Comparison of ENCODE assay signal across 7 mouse cellular contexts in genomic region chr8:94999956-95000355, GRCm38 (mm10). TPM values are rescaled to one million over a fixed set of nuclear protein-coding genes. Genes with fewer than 3 reads are reported as not detected.
DNase-seq lines count a peak whose midpoint lies in the region; ATAC-seq and TF ChIP-seq lines count a peak whose summit lies in the region.

No protein-coding gene starts in this region.

- 29% methylated on average over 6 of the region's 6 CpGs for WGBS in forebrain, embryonic 14.5 days
- 34% methylated on average over 6 of the region's 6 CpGs for WGBS in kidney, adult 2 months

- H3K9ac ChIP-seq in forebrain, embryonic 14.5 days (ENCODE audit: low read length) = peak overlapping the region; percentile 98

- no peak for TF ChIP-seq POLR2A in cortical plate, adult 2 months (IDR thresholded peaks at IDR 0.05; ENCODE audit: extremely low read depth, insufficient read depth, low read length)
- no peak for TF ChIP-seq POLR2A in kidney, adult 2 months (IDR thresholded peaks at IDR 0.05; ENCODE audit: low read depth, low read length)

- no peaks in the 10 kb centered on the region for H3K9me3 ChIP-seq in forebrain, embryonic 14.5 days (replicated peaks; ENCODE audit: control insufficient read depth, low read length)

- peak overlapping the region; percentile 79 for H3K4me2 ChIP-seq in forebrain, embryonic 14.5 days (ENCODE audit: low read length)

- peaks cover 49% of the 10 kb centered on the region for H3K36me3 ChIP-seq in forebrain, embryonic 14.5 days (ENCODE audit: control insufficient read depth, insufficient read depth, low read length)
- peaks cover 4% of the 10 kb centered on the region; the same call in 1 of the 2 replicates for H3K36me3 ChIP-seq in kidney, adult 2 months (ENCODE audit: control insufficient read depth, insufficient read depth, low read length)

- H3K27ac ChIP-seq in cortical plate, adult 2 months (ENCODE audit: insufficient read depth, low read length) = peak overlapping the region; percentile 89
- peak overlapping the region; percentile 97 for H3K27ac ChIP-seq in forebrain, embryonic 14.5 days (ENCODE audit: low read depth, low read length)
- H3K27ac ChIP-seq in kidney, adult 2 months (ENCODE audit: insufficient read depth, low read depth, low read length) = peak overlapping the region; percentile 76

- H3K4me1 ChIP-seq in cortical plate, adult 2 months (ENCODE audit: control insufficient read depth, insufficient read depth, low read length) = no peaks in the 10 kb centered on the region; the same call in 1 of the 2 replicates
- H3K4me1 ChIP-seq in forebrain, embryonic 14.5 days (ENCODE audit: control insufficient read depth, insufficient read depth, low read length) = peaks cover 48% of the 10 kb centered on the region
- peaks cover 61% of the 10 kb centered on the region for H3K4me1 ChIP-seq in kidney, adult 2 months (ENCODE audit: control insufficient read depth, insufficient read depth, low read length)

- H3K4me3 ChIP-seq in cortical plate, adult 2 months (ENCODE audit: insufficient read depth, low read length) = no peak overlapping the region
- peak overlapping the region; percentile 63 for H3K4me3 ChIP-seq in forebrain, embryonic 14.5 days (ENCODE audit: low read depth, low read length)
- no peak overlapping the region for H3K4me3 ChIP-seq in kidney, adult 2 months (ENCODE audit: insufficient read depth, low read depth, low read length)

- no peak for TF ChIP-seq CTCF in cortical plate, adult 2 months (IDR thresholded peaks at IDR 0.05; ENCODE audit: extremely low read depth, insufficient read depth, low read length)
- TF ChIP-seq CTCF in kidney, adult 2 months (conservative IDR thresholded peaks at IDR 0.05; ENCODE audit: insufficient read depth, insufficient read length, low read depth, low read length) = no peak

- no peak for ATAC-seq in forebrain, embryonic 14.5 days

- no peak for DNase-seq in forebrain, embryonic 14.5 days (ENCODE audit: low spot score)
- peak; percentile 80 for DNase-seq in kidney, adult 2 months
- peak; percentile 77 for DNase-seq in lung, postnatal 36 days
- DNase-seq in frontal cortex, postnatal 36 days (ENCODE audit: low spot score in 2 of 2) = no peak
- DNase-seq in yolk sac, embryonic 10.5 days (ENCODE audit: low spot score) = no peak
- no peak for DNase-seq in retina, embryonic 14.5 days (ENCODE audit: low spot score)

- H3K27me3 ChIP-seq in forebrain, embryonic 14.5 days (replicated peaks; ENCODE audit: control insufficient read depth, insufficient read depth, low read length) = no peaks in the 10 kb centered on the region
- no peaks in the 10 kb centered on the region for H3K27me3 ChIP-seq in kidney, adult 2 months (replicated peaks; ENCODE audit: control insufficient read depth, insufficient read depth, low read length)

RNA-seq across cellular contexts. Expression of gene Adgrg3, which starts 17.5 kb away (rescaled TPM):
- 0.30 and 0.40 TPM in 2 replicates for polyA plus RNA-seq in cortical plate, adult 2 months (2012; rRNA removed)
- polyA plus RNA-seq in forebrain, embryonic 14.5 days (2014; fragmentation: Nextera tagmentation; extraction: Ambion mirVana) = 1.2 TPM in 2 replicates
- polyA plus RNA-seq in kidney, adult 2 months (2012; rRNA removed) = 9.9 and 12.7 TPM in 2 replicates

RNA-seq across cellular contexts. Expression of gene Adgrg1, which starts 25.4 kb away (rescaled TPM):
- polyA plus RNA-seq in cortical plate, adult 2 months (2012; rRNA removed) = 63.4 and 63.8 TPM in 2 replicates
- polyA plus RNA-seq in forebrain, embryonic 14.5 days (2014; fragmentation: Nextera tagmentation; extraction: Ambion mirVana) = 145 and 157 TPM in 2 replicates
- 342 and 447 TPM in 2 replicates for polyA plus RNA-seq in kidney, adult 2 months (2012; rRNA removed)

RNA-seq across cellular contexts. Expression of gene Drc7, which starts 54.9 kb away (rescaled TPM):
- 0.93 and 2.2 TPM in 2 replicates for polyA plus RNA-seq in cortical plate, adult 2 months (2012; rRNA removed)
- 0.71 and 1.2 TPM in 2 replicates for polyA plus RNA-seq in forebrain, embryonic 14.5 days (2014; fragmentation: Nextera tagmentation; extraction: Ambion mirVana)
- polyA plus RNA-seq in kidney, adult 2 months (2012; rRNA removed) = 0.05 and 0.10 TPM in 2 replicates

Comparison
In these comparisons a context has a peak if more than half of its experiments do, and no peak if none do; other contexts are left out.
1. DNase-seq: peak in kidney, adult 2 months (single experiment) and lung, postnatal 36 days (single experiment); none in forebrain, embryonic 14.5 days (single experiment), frontal cortex, postnatal 36 days (0 of 2), yolk sac, embryonic 10.5 days (single experiment) and retina, embryonic 14.5 days (single experiment).
2. Peak in every context shown above with its lines, with median percentiles within 50 percentile points of each other: H3K27ac ChIP-seq.